Mouse (Mus musculus) cerebellum, adult 2 months (tissue): ENCODE data around the gene Smyd3. TPM values are rescaled to one million over a fixed set of nuclear protein-coding genes. Genes with fewer than 3 reads are reported as not detected.

Source experiments
- DNase-seq, 2 experiments: peaks; one replicate each; pipeline ENCODE4 v3.0.0; 2021
- H3K27ac ChIP-seq: fragments of 200-500 bp; 2 replicates; pipeline ENCODE4 v1.5.1; 2012; ENCODE audit warnings: low read length, control low read depth, inconsistent platforms; ENCODE audit not compliant: insufficient read depth
- H3K27me3 ChIP-seq: fragments of 200-500 bp; 2 replicates; pipeline ENCODE4 v1.6.1; 2012; ENCODE audit warnings: inconsistent platforms, mild to moderate bottlenecking, low read length, moderate library complexity; ENCODE audit not compliant: control insufficient read depth, insufficient read depth
- H3K4me1 ChIP-seq: fragments of 200-500 bp; 2 replicates; pipeline ENCODE4 v1.6.1; 2011; ENCODE audit warnings: low read length; ENCODE audit not compliant: control insufficient read depth, insufficient read depth
- H3K4me3 ChIP-seq: fragments of 200-500 bp; replicated peaks from 2 replicates; pipeline ENCODE3; 2011; ENCODE audit warnings: mild to moderate bottlenecking, low read depth, low read length, control low read depth; ENCODE audit not compliant: insufficient read depth
- CTCF ChIP-seq: fragments of 200-500 bp; IDR thresholded peaks from 2 replicates; pipeline ENCODE4 v1.5.1; 2011; ENCODE audit warnings: low read depth, mild to moderate bottlenecking, control low read depth, low read length, moderate library complexity, borderline replicate concordance; ENCODE audit not compliant: insufficient read depth
- POLR2A ChIP-seq: fragments of 200-500 bp; IDR thresholded peaks from 2 replicates; pipeline ENCODE4 v1.6.1; 2011; ENCODE audit warnings: low read length, control low read depth, borderline replicate concordance; ENCODE audit not compliant: insufficient read depth
- WGBS: fragments of 180-500 bp; shearing (Covaris S2); methylation state at CpG from one replicate; pipeline ENCODE4 v1.1.7; 2018; 5-methylcytosine and 5-hydroxymethylcytosine counted together
- polyA plus RNA-seq: library from polyadenylated mRNA; depleted of rRNA; stranded (reverse); fragments of >200 nt; gene quantifications from 2 replicates; pipeline ENCODE4 v1.2.3, GENCODE M21; 2012

The Smyd3 gene
- polyA plus RNA-seq, 1 experiment: 17.3 TPM

GRCm38 (mm10) chr1:178960015-178960559 lies 557.8 kb downstream of the Smyd3 start:
- DNase-seq: peak; percentile 79 to 86
- Histone ChIP-seq H3K4me1 (no peaks in the 10 kb centered on the region), H3K27ac (no peak overlapping the region), H3K27me3 (no peaks in the 10 kb centered on the region), H3K4me3 (no peak overlapping the region)
- 43% methylated on average over 7 of the region's 7 CpGs for WGBS
- no peak for TF ChIP-seq POLR2A
- TF ChIP-seq CTCF: peak; percentile 77

GRCm38 (mm10) chr1:178958641-178959040 lies 559.2 kb downstream of the Smyd3 start:
- TF ChIP-seq POLR2A (no peak), CTCF (no peak)
- no peak for DNase-seq
- Histone ChIP-seq H3K4me1 (no peaks in the 10 kb centered on the region), H3K27me3 (no peaks in the 10 kb centered on the region), H3K27ac (no peak overlapping the region), H3K4me3 (no peak overlapping the region)
- 90% methylated on average over 4 of the region's 4 CpGs for WGBS

- DNase-seq: no peak
- WGBS: 71% methylated on average over 12 of the region's 12 CpGs
- TF ChIP-seq CTCF: no peak
- no peak for TF ChIP-seq POLR2A
- no peak overlapping the region for H3K27ac ChIP-seq
- no peaks in the 10 kb centered on the region for H3K27me3 ChIP-seq
- no peaks in the 10 kb centered on the region for H3K4me1 ChIP-seq
- no peak overlapping the region for H3K4me3 ChIP-seq
These were observed 564.9 kb downstream of the Smyd3 start for GRCm38 (mm10) chr1:178952910-178953309.

- Histone ChIP-seq H3K27ac (no peak overlapping the region), H3K4me3 (no peak overlapping the region), H3K27me3 (no peaks in the 10 kb centered on the region; the same call in 1 of the 2 replicates), H3K4me1 (peaks cover 8% of the 10 kb centered on the region; the same call in 1 of the 2 replicates)
- DNase-seq: no peak
- 41% methylated on average over 7 of the region's 7 CpGs for WGBS
- TF ChIP-seq POLR2A (no peak), CTCF (no peak)
These were observed 575.4 kb downstream of the Smyd3 start for GRCm38 (mm10) chr1:178942251-178942963.

GRCm38 (mm10) chr1:178940353-178940752 lies 577.5 kb downstream of the Smyd3 start:
- DNase-seq: no peak
- WGBS: 68% methylated on average over 4 of the region's 4 CpGs
- no peak overlapping the region for H3K4me3 ChIP-seq
- TF ChIP-seq POLR2A (no peak), CTCF (no peak)
- H3K4me1 ChIP-seq: peaks cover 8% of the 10 kb centered on the region; the same call in 1 of the 2 replicates
- no peaks in the 10 kb centered on the region; the same call in 1 of the 2 replicates for H3K27me3 ChIP-seq
- no peak overlapping the region for H3K27ac ChIP-seq

GRCm38 (mm10) chr1:178936976-178937375 lies 580.9 kb downstream of the Smyd3 start:
- TF ChIP-seq CTCF (no peak), POLR2A (no peak)
- 96% methylated on average over 2 of the region's 2 CpGs for WGBS
- Histone ChIP-seq H3K4me3 (no peak overlapping the region), H3K4me1 (peaks cover 5% of the 10 kb centered on the region; the same call in 1 of the 2 replicates), H3K27ac (no peak overlapping the region), H3K27me3 (no peaks in the 10 kb centered on the region)
- no peak for DNase-seq

GRCm38 (mm10) chr1:178936457-178936856 lies 581.4 kb downstream of the Smyd3 start:
- WGBS: 44% methylated on average over 4 of the region's 4 CpGs
- no peak overlapping the region for H3K4me3 ChIP-seq

GRCm38 (mm10) chr1:178933953-178934637 lies 583.7 kb downstream of the Smyd3 start:
- Histone ChIP-seq H3K27me3 (no peaks in the 10 kb centered on the region), H3K4me3 (no peak overlapping the region), H3K4me1 (no peaks in the 10 kb centered on the region; the same call in 1 of the 2 replicates), H3K27ac (no peak overlapping the region)
- no peak for DNase-seq
- 65% methylated on average over 6 of the region's 6 CpGs for WGBS
- no peak for TF ChIP-seq POLR2A
- TF ChIP-seq CTCF: no peak

More at GRCm38 (mm10) chr1:178936457-178936856, 581.4 kb downstream of the Smyd3 start:
- Histone ChIP-seq H3K27me3 (no peaks in the 10 kb centered on the region), H3K4me1 (peaks cover 5% of the 10 kb centered on the region; the same call in 1 of the 2 replicates), H3K27ac (no peak overlapping the region)
- DNase-seq: no peak
- TF ChIP-seq CTCF (no peak), POLR2A (no peak)
